Mouse (Mus musculus): Measurements from ENCODE around the gene Eif3c. TPM values are rescaled to one million over a fixed set of nuclear protein-coding genes. Genes with fewer than 3 reads are reported as not detected.
A peak's percentile ranks its signal among the peaks of the same experiment; 100 is the strongest.

Gene Eif3c
- polyA plus RNA-seq (2011; ENCODE audit: insufficient read depth, insufficient read length, low replicate concordance, missing spikeins) = 52.3 and 90.2 TPM in 2 replicates

- H3K4me1 ChIP-seq (ENCODE audit: control insufficient read depth, insufficient read depth, low read length) = no peaks in the 10 kb centered on the region
- H3K4me3 ChIP-seq (replicated peaks; ENCODE audit: control insufficient read depth, low read depth, low read length) = peak within 1 kb of the TSS; percentile 99
- WGBS = under 1% methylated on average over 46 of the region's 46 CpGs
- H3K27ac ChIP-seq (ENCODE audit: control insufficient read depth, insufficient read depth, low read depth, low read length, poor library complexity) = peak within 1 kb of the TSS; percentile 64
- peak; percentile 57; the same call in 1 of the 2 replicates for TF ChIP-seq POLR2A (IDR thresholded peaks at IDR 0.05; ENCODE audit: borderline replicate concordance, control insufficient read depth, low read depth, low read length)
- TF ChIP-seq CTCF (IDR thresholded peaks at IDR 0.05; ENCODE audit: control insufficient read depth, insufficient read depth, low read length) = no peak
These were observed at the start of gene Eif3c for GRCm38 (mm10) chr7:126566094-126566765. Gene Eif3c (minus strand): TSS chr7:126566411.

DNA sequence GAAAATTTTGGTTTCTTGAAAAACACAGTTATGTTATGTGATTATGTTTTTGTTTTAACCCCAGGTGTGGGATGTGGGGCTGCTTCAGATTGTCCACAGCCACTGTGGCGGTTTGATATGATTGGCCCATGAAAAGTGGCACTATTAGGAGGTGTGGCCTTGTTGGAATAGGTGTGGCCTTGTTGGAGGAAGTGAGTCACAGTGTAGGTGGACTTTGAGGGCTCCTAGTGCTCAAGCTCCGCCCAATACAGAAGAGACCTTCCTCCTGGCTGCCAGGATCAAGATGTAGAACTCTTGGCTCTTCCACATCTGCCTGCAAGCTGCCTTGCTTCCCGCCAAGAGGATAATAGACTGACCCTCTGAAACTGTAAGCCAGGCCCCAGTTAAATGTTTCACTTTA, 46.5 kb upstream of the Eif3c start:
- TF ChIP-seq CTCF (IDR thresholded peaks at IDR 0.05; ENCODE audit: control insufficient read depth, insufficient read depth, low read length) (no peak), POLR2A (IDR thresholded peaks at IDR 0.05; ENCODE audit: borderline replicate concordance, control insufficient read depth, low read depth, low read length) (no peak)
- no peak overlapping the region for H3K4me3 ChIP-seq (replicated peaks; ENCODE audit: control insufficient read depth, low read depth, low read length)

DNA sequence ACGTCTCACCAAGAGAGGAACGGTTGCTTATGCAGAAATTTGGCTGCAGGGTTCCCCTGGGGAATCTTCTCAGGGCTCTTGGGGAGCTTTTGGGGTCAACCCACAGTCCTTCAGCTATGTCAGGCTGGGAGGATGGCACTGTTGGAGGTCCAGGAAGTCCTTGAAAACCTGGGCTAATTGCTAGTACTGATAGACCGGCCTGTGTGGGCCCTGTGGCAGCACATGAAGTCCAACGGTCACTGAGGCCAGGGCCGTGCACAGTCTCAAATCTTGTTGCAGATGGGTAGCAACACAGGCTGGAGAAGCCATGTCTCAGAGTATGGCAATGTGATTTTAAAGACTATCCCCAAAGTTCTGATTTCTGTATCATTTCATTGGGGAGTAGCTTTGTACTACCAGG, 41.6 kb upstream of the Eif3c start:
- H3K4me3 ChIP-seq (replicated peaks; ENCODE audit: control insufficient read depth, low read depth, low read length) = no peak overlapping the region
- peak overlapping the region; percentile 91; the same call in 1 of the 2 replicates for H3K27ac ChIP-seq (ENCODE audit: control insufficient read depth, insufficient read depth, low read depth, low read length, poor library complexity)
- peaks cover 8% of the 10 kb centered on the region; the same call in 1 of the 2 replicates for H3K4me1 ChIP-seq (ENCODE audit: control insufficient read depth, insufficient read depth, low read length)
- no peak for TF ChIP-seq POLR2A (IDR thresholded peaks at IDR 0.05; ENCODE audit: borderline replicate concordance, control insufficient read depth, low read depth, low read length)
- TF ChIP-seq CTCF (IDR thresholded peaks at IDR 0.05; ENCODE audit: control insufficient read depth, insufficient read depth, low read length) = no peak
- 62% methylated on average over 5 of the region's 5 CpGs for WGBS

More for the DNA sequence above, 46.5 kb upstream of the Eif3c start:
- Histone ChIP-seq H3K4me1 (ENCODE audit: control insufficient read depth, insufficient read depth, low read length) (peaks cover 2% of the 10 kb centered on the region; the same call in 1 of the 2 replicates), H3K27ac (ENCODE audit: control insufficient read depth, insufficient read depth, low read depth, low read length, poor library complexity) (no peak overlapping the region)
- 77% methylated on average over 3 of the region's 3 CpGs for WGBS

DNA sequence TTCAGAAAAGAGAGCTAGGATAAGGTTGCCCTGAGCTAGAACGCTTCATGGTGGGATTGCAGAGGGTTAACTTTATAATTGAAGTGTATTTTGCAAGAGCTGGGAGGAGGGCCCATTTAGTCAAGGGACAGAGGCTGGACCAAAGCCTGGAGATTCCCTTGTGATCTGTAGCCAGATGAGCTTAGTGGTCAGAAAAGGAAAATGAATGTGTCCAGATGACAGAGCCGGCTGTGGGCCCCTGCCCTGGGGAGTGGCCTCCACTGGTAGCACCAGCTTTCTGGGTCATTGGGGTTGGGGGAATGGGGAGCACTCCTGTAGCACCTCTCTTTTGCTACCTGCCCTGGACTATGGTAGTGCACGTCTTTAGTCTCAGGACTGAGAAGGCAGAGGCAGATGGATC, 40.9 kb upstream of the Eif3c start:
- no peak for TF ChIP-seq CTCF (IDR thresholded peaks at IDR 0.05; ENCODE audit: control insufficient read depth, insufficient read depth, low read length)
- no peak for TF ChIP-seq POLR2A (IDR thresholded peaks at IDR 0.05; ENCODE audit: borderline replicate concordance, control insufficient read depth, low read depth, low read length)
- no peak overlapping the region for H3K4me3 ChIP-seq (replicated peaks; ENCODE audit: control insufficient read depth, low read depth, low read length)
- peak overlapping the region; percentile 91 for H3K27ac ChIP-seq (ENCODE audit: control insufficient read depth, insufficient read depth, low read depth, low read length, poor library complexity)
- H3K4me1 ChIP-seq (ENCODE audit: control insufficient read depth, insufficient read depth, low read length) = peaks cover 11% of the 10 kb centered on the region; the same call in 1 of the 2 replicates
- WGBS = 48% methylated on average over 3 of the region's 3 CpGs

DNA sequence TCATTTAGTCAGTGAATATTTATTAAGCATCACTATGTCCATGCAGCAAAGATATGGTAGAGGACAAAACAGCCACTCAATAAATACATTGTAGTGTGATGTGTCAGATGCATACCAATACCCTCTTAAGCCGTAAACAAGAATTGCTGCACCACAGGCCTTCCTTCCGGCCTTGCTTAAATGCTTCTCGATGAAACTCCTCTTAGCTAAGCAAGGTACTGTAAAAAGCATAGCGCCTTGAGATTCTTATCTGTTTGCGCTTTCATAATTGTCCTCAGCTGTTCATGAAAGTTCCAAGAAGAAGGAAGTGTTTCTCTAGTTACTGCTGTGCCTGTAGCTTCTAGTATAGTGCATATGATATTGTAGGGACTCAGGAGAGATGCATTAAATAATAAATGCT, 40.4 kb upstream of the Eif3c start:
- no peak overlapping the region; the same call in 1 of the 2 replicates for H3K27ac ChIP-seq (ENCODE audit: control insufficient read depth, insufficient read depth, low read depth, low read length, poor library complexity)
- 22% methylated on average over 5 of the region's 5 CpGs for WGBS
- peaks cover 12% of the 10 kb centered on the region; the same call in 1 of the 2 replicates for H3K4me1 ChIP-seq (ENCODE audit: control insufficient read depth, insufficient read depth, low read length)
- H3K4me3 ChIP-seq (replicated peaks; ENCODE audit: control insufficient read depth, low read depth, low read length) = no peak overlapping the region
- TF ChIP-seq CTCF (IDR thresholded peaks at IDR 0.05; ENCODE audit: control insufficient read depth, insufficient read depth, low read length) (no peak), POLR2A (IDR thresholded peaks at IDR 0.05; ENCODE audit: borderline replicate concordance, control insufficient read depth, low read depth, low read length) (no peak)

DNA sequence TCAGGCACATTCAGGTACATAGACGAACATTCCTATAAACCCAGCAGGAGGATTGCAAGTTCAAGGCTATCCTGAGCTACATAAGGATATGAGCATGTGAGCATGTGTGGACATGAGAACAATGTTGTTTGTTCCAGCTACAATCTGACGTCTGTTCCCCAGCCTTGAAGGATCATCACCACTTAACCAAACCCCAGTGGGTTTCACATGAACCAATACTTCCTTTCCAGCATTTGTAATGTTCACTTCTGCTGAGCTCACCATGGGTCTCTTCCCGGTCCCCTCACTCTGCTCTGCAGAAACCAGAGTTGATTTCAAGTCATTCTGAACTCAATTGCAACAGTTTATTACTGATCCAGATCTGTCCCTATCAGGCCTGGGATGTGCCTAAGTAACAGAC, 36.4 kb upstream of the Eif3c start:
- Histone ChIP-seq H3K4me1 (ENCODE audit: control insufficient read depth, insufficient read depth, low read length) (peaks cover 13% of the 10 kb centered on the region; the same call in 1 of the 2 replicates), H3K27ac (ENCODE audit: control insufficient read depth, insufficient read depth, low read depth, low read length, poor library complexity) (peak overlapping the region; percentile 66), H3K4me3 (replicated peaks; ENCODE audit: control insufficient read depth, low read depth, low read length) (no peak overlapping the region)
- TF ChIP-seq POLR2A (IDR thresholded peaks at IDR 0.05; ENCODE audit: borderline replicate concordance, control insufficient read depth, low read depth, low read length) (no peak), CTCF (IDR thresholded peaks at IDR 0.05; ENCODE audit: control insufficient read depth, insufficient read depth, low read length) (no peak)
- WGBS = 29% methylated on average over 3 of the region's 3 CpGs

DNA sequence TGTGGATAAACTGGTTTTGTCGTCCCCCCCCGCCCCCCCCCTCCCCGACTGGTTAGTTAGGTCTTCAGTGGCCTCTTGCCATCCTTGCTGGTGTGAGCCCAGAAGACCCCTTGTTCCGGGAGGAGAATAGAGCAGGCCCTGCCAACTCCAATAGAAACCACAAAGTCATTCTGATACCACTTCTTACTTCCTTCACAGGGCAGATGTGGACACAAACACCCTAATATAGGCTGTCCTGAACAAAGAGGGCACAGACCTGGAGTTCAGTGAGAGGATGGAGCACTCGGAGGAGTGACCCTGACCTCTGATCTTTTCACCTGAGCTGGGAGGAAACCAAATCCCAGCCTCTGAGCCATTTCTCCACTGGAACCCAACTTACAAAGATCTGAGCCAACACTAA, 35.7 kb upstream of the Eif3c start:
- 3% methylated on average over 5 of the region's 5 CpGs for WGBS
- no peak for TF ChIP-seq CTCF (IDR thresholded peaks at IDR 0.05; ENCODE audit: control insufficient read depth, insufficient read depth, low read length)
- no peak for TF ChIP-seq POLR2A (IDR thresholded peaks at IDR 0.05; ENCODE audit: borderline replicate concordance, control insufficient read depth, low read depth, low read length)
- peaks cover 10% of the 10 kb centered on the region; the same call in 1 of the 2 replicates for H3K4me1 ChIP-seq (ENCODE audit: control insufficient read depth, insufficient read depth, low read length)

GRCm38 (mm10) chr7:126598919-126599318, 32.7 kb upstream of the Eif3c start:
- Histone ChIP-seq H3K4me1 (ENCODE audit: control insufficient read depth, insufficient read depth, low read length) (peaks cover 20% of the 10 kb centered on the region), H3K4me3 (replicated peaks; ENCODE audit: control insufficient read depth, low read depth, low read length) (no peak overlapping the region), H3K27ac (ENCODE audit: control insufficient read depth, insufficient read depth, low read depth, low read length, poor library complexity) (no peak overlapping the region)
- no peak for TF ChIP-seq CTCF (IDR thresholded peaks at IDR 0.05; ENCODE audit: control insufficient read depth, insufficient read depth, low read length)
- WGBS = 35% methylated on average over 6 of the region's 6 CpGs

More for the DNA sequence above, 35.7 kb upstream of the Eif3c start:
- Histone ChIP-seq H3K4me3 (replicated peaks; ENCODE audit: control insufficient read depth, low read depth, low read length) (no peak overlapping the region), H3K27ac (ENCODE audit: control insufficient read depth, insufficient read depth, low read depth, low read length, poor library complexity) (peak overlapping the region; percentile 66)
